In the genomic region with DNA sequence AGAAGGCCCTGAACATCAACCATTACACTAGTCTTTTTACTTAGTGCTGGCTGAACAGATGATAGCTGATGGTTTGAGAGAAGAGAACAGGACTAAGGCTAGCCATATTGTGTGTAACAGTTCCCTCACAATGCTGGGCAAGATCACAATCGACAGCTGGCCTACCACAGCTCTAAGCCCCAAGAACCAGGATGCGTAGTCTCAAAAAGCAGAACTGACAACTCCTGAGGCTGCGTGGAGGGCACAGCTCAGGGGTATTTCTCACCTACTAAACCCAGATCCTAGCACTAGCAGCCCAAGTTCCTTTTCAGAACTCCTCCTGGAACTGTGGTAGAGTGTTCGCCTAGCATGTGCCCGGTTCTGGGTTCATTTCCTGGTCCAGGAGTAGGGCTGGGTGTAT, we compare ENCODE assay signal across 32 mouse cellular contexts. TPM values are rescaled to one million over a fixed set of nuclear protein-coding genes. Genes with fewer than 3 reads are reported as not detected.
DNase-seq lines count a peak whose midpoint lies in the region; ATAC-seq lines count a peak whose summit lies in the region.
"Had no signal": no experiment of that assay in that cellular context is flagged by ENCODE, and none has a peak within 500 bp of the region (broad histone marks: within the 10 kb centered on the region; RNA-seq: fewer than 3 reads in every experiment).

No protein-coding gene starts in this region.

- H3K9ac ChIP-seq in neural tube, embryonic 13.5 days, result peak overlapping the region; percentile 14; the same call in 1 of the 2 replicates
- H3K9ac ChIP-seq: embryonic facial prominence, embryonic 15.5 days; forebrain, embryonic 13.5 days; heart, embryonic 12.5 days; intestine, embryonic 15.5 days; liver, embryonic 12.5 days; liver, postnatal 0 days; midbrain, embryonic 15.5 days; neural tube, embryonic 12.5 days had no signal

- peaks cover 45% of the 10 kb centered on the region for H3K4me1 ChIP-seq in neural tube, embryonic 13.5 days (replicated peaks)

- no peak for ATAC-seq in neural tube, embryonic 13.5 days (ENCODE audit: low read depth)
- peak; percentile 43 for ATAC-seq in granulocyte monocyte progenitor cell, adult 5-6 weeks (replicated peaks; ENCODE audit: poor library complexity, severe bottlenecking)
- no peak for ATAC-seq in megakaryocyte-erythroid progenitor cell, adult 5-6 weeks (replicated peaks; ENCODE audit: low FRiP score, low TSS enrichment, poor library complexity, severe bottlenecking)
- ATAC-seq: CD4-positive, CD25-positive, alpha-beta regulatory T cell, adult 4 months; forebrain, embryonic 13.5 days; hindbrain, postnatal 0 days; intestine, embryonic 15.5 days; liver, embryonic 12.5 days; liver, postnatal 0 days; lung, postnatal 0 days; midbrain, embryonic 15.5 days had no signal

- DNase-seq in neural tube, embryonic 10.5 days (ENCODE audit: extremely low spot score, low spot score), result no peak
- DNase-seq in A20 (ENCODE audit: low read depth, low spot score) (peak; percentile 53), adipocyte (ENCODE audit: low spot score) (no peak)
- peak; percentile 21 for DNase-seq in splenic B cell, adult 2 months (ENCODE audit: low read depth, low spot score)
- DNase-seq: adrenal gland, adult 2 months; adrenal gland, postnatal 36 days; cerebellum, adult 18-20 months; cerebellum, postnatal 14 days; gastrocnemius, postnatal 14 days; heart, adult 18-20 months; kidney, adult 2 months; kidney, postnatal 36 days; layer of hippocampus, postnatal 36 days; left cerebral cortex, postnatal 4 days; liver, postnatal 0 days; lung, postnatal 4 days; right cerebral cortex, postnatal 4 days had no signal

- no peak overlapping the region for H3K4me3 ChIP-seq in neural tube, embryonic 13.5 days
- H3K4me3 ChIP-seq: embryonic facial prominence, embryonic 10.5 days; embryonic facial prominence, embryonic 15.5 days; forebrain, embryonic 13.5 days; heart, embryonic 12.5 days; intestine, embryonic 15.5 days; liver, embryonic 12.5 days; midbrain, embryonic 10.5 days; midbrain, embryonic 15.5 days; neural tube, embryonic 12.5 days had no signal

- 0 out of 2 replicates have a peak, but pooled peaks cover 5% of the 10 kb centered on the region for H3K36me3 ChIP-seq in neural tube, embryonic 13.5 days
- no peaks in the 10 kb centered on the region for H3K36me3 ChIP-seq in splenic B cell, adult 2 months (ENCODE audit: control insufficient read depth, insufficient read depth, low read length, poor library complexity, severe bottlenecking)
- H3K36me3 ChIP-seq: heart, embryonic 12.5 days; intestine, embryonic 15.5 days; midbrain, embryonic 15.5 days; neural tube, embryonic 12.5 days had no signal

- no peak overlapping the region for H3K27ac ChIP-seq in neural tube, embryonic 13.5 days (replicated peaks)
- H3K27ac ChIP-seq: embryonic facial prominence, embryonic 10.5 days; embryonic facial prominence, embryonic 15.5 days; forebrain, embryonic 13.5 days; hindbrain, postnatal 0 days; intestine, embryonic 15.5 days; liver, embryonic 12.5 days; midbrain, embryonic 10.5 days; midbrain, embryonic 15.5 days; neural tube, embryonic 12.5 days had no signal

- WGBS in neural tube, embryonic 13.5 days, result 93% methylated on average over 5 of the region's 5 CpGs

- H3K27me3 ChIP-seq in neural tube, embryonic 13.5 days, result no peaks in the 10 kb centered on the region
- H3K27me3 ChIP-seq in splenic B cell, adult 2 months (ENCODE audit: control insufficient read depth, insufficient read depth, low read length, poor library complexity, severe bottlenecking), result no peaks in the 10 kb centered on the region; the same call in 1 of the 2 replicates
- H3K27me3 ChIP-seq: embryonic facial prominence, embryonic 15.5 days; intestine, embryonic 15.5 days; liver, embryonic 12.5 days; midbrain, embryonic 15.5 days; neural tube, embryonic 12.5 days had no signal

- H3K4me2 ChIP-seq in neural tube, embryonic 13.5 days, result no peak overlapping the region
- H3K4me2 ChIP-seq: embryonic facial prominence, embryonic 15.5 days; forebrain, embryonic 13.5 days; heart, embryonic 12.5 days; intestine, embryonic 15.5 days; liver, embryonic 12.5 days; midbrain, embryonic 15.5 days; neural tube, embryonic 12.5 days had no signal

- H3K9me3 ChIP-seq in neural tube, embryonic 13.5 days, result no peaks in the 10 kb centered on the region
- H3K9me3 ChIP-seq: embryonic facial prominence, embryonic 10.5 days; embryonic facial prominence, embryonic 15.5 days; forebrain, embryonic 13.5 days; heart, embryonic 12.5 days; intestine, embryonic 15.5 days; liver, embryonic 12.5 days; midbrain, embryonic 10.5 days; midbrain, embryonic 15.5 days; neural tube, embryonic 12.5 days had no signal

RNA-seq across cellular contexts. Expression of a gene that starts 39.2 kb away (rescaled TPM):
- polyA plus RNA-seq in neural tube, embryonic 13.5 days (2015; fragmentation: Nextera tagmentation; extraction: Ambion mirVana), result 4.9 and 5.0 TPM in 2 replicates
- total RNA-seq in granulocyte monocyte progenitor cell, adult 5-6 weeks (2014; fragmentation: Nextera tagmentation), result 10.0 and 14.3 TPM in 2 replicates
- 9.7 and 11.3 TPM in 2 replicates for total RNA-seq in granulocyte monocyte progenitor cell, adult 5-6 weeks (2017)
- 18.1 and 19.8 TPM in 2 replicates for total RNA-seq in megakaryocyte-erythroid progenitor cell, adult 5-6 weeks (2014; fragmentation: Nextera tagmentation)
- 17.8 and 18.0 TPM in 2 replicates for total RNA-seq in megakaryocyte-erythroid progenitor cell, adult 5-6 weeks (2017)

Comparison
In these comparisons a context has a peak if more than half of its experiments do, and no peak if none do; other contexts are left out.
1. DNase-seq: peak in A20 (single experiment) and splenic B cell, adult 2 months (single experiment); none in neural tube, embryonic 10.5 days (single experiment) and adipocyte (single experiment).